Mouse (Mus musculus): ENCODE results near the gene Neurl1a. TPM values are rescaled to one million over a fixed set of nuclear protein-coding genes. Genes with fewer than 3 reads are reported as not detected.

The Neurl1a gene
- total RNA-seq, 2 experiments from 2014 or later, result 1.0 to 1.1 TPM

DNA sequence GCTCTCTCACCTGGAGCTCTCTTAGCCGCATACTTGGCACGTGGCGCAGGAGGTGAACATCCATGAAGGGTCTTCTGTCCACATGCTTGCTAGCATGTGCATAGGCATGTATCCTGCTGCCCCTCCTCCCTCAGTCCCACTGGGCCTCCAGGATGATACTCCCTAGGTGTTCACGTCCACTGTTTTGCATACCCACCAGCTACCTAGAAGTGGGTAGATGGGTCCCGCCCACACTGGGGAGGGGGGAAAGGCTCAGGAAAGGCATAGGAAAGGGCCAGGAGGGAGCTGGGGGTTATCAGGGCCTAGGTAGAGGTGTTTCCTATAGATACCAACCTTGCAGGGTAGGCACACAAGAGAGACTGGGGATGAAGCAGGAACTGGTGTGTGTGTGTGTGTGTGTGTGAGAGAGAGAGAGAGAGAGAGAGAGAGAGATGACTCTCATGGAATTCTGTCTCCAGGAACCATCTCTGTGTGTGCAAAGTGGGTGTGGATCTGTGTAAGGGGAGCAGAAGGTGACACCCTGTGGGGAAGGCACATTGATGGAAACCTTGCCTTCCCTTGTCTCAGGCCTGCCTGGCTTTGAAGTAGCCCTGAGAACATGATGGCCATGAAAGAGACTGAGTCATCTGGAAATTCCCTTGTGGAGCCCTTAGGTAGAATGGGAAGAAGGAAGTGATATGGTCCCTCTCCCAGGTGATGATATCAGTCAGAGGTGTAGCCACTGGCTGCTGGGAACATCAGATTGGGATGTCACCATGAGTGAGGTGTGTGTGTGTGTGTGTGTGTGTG, 53.7 kb downstream of the Neurl1a start:
- DNase-seq (ENCODE audit: low spot score), result no peak
- intact Hi-C loops (cut with DNase I), result no loop called here

DNA sequence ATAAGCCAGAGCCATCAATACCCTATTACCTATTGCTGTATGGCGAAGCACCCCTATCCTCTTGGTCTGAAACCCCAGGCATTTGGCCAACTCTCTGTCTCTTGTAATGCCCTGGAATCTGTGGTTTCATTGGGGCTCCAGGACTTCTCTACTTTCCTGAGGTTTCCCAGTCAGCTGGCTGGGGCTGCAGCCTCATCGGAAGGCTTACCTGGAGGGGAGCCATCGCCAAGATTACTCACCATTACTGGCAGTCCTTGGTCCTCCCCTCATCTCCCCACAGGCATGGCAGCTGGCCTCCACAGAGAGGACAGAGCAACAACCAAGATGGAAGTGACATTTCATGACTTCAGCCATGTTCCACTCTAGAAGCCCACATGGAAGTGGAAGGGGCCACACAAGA, 54.5 kb downstream of the Neurl1a start:
- intact Hi-C loops (cut with DNase I), result no loop called here
- DNase-seq (ENCODE audit: low spot score), result no peak

DNA sequence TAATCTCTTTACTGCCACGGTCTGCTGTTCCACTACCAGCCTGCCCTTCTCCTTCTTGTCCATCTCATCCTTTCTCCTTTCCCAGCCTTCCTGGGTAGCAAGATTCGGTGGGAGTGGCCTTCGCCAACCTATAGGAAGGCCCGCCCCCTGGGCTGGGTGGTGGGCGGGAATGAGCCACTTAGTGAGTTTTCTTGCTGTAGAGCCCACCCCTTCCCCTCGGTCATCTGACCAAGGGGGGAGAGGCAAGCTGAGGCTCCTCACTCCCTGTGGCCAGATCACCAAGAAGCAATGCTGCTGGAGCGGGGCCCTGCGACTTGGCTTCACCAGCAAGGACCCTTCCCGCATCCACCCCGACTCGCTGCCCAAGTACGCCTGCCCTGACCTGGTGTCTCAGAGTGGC, 61.5 kb downstream of the Neurl1a start:
- intact Hi-C loops (cut with DNase I), result no loop called here
- no peak for DNase-seq (ENCODE audit: low spot score)

DNA sequence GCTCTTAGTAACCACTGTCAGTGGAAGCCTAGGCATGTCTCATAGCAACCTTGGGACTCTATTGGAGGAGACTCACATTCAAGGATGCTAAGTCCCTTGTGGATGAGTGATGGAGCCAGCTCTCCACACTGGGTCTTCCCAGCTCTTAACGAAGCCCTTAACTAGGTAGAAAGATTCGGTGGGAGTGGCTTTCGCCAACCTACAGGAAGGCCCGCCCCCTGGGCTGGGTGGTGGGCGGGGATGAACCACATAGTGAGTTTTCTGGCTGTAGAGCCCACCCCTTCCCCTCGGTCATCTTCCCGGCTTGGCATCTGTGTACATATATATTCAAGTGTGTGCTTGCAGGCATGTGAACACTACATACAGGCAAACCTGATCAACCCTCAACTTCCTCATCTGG, 62.3 kb downstream of the Neurl1a start:
- no peak for DNase-seq (ENCODE audit: low spot score)
- intact Hi-C loops (cut with DNase I), result no loop called here

DNA sequence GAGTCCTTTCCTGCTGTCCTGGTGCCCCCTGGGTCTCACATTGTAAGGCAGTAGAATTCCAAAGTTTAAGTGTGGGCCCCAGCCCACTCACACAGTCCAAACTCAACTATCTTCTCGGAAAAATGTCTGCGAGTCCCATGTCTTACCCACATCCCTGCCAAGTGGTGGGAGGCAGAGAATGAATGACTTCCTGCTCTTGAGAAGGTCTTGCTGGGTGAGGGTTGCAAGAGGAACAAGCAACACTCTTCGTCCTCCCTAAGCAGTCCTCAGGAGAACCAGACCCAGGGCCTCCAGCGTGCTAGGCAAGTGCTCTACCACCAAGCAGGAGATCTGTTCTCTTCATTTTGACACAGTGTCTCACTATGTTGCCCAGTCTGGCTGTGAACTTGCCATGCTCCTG, 63.6 kb downstream of the Neurl1a start:
- intact Hi-C loops (cut with DNase I), result no loop called here
- DNase-seq (ENCODE audit: low spot score), result no peak

DNA sequence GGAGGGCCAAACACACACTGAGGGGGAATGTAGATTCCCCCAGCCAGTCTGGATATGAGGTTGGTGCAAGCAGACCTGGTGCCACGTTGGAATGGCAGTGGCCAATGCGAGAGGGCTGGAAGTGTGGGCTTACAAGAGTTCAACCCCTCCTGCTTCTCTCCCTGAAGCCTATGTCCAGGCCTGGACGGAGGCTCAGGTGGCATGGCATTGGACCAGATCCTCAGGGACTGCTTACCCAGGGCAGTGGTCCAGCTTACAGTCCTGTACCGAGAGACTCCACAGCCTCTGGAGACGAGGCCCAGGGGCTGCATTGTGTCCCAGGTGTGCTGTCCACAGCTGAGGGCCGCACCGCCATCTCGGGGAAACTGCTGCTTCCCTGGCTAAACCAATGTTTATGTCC, 66.9 kb downstream of the Neurl1a start:
- no peak for DNase-seq (ENCODE audit: low spot score)
- intact Hi-C loops (cut with DNase I), result no loop called here

DNA sequence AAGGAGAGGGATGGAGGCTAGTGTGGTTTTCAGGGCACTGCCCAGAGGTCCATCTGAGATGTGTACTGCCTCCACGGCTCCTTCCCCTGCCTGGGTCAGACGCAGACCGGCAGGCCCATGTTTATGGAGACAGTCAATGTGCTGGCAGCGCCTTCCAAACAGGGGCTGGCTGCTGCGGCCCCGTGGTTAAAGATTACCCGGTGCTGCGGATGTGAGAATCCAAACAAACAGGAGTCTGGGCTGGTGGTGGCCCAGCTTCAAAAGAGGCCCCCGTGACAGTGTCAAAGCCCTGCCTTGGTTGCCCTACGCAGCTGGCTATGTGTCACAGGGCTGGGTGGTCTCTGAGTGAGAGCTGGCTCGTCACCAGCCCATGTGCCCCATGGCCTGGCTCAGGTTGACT, 69.2 kb downstream of the Neurl1a start:
- no peak for DNase-seq (ENCODE audit: low spot score)
- intact Hi-C loops (cut with DNase I), result no loop called here

DNA sequence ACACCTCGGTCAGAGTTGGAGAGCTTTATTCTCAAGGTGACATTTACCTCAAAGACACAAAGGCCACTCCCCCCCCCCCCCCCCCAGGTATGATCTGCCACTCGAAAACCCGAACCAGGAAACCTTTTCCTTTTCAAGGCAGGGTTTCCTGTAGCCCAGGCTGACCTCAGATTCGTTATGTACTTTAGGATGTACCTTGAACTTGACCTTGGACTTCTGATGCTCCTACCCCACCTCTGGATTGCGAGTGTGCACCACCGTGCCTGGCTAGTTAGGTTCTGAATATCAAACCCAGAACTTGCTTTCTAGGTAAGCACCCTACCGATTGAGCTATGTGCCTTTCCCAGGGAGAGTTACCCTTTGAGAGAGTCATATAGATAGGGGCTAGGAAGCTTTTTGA, 69.7 kb downstream of the Neurl1a start:
- DNase-seq (ENCODE audit: low spot score), result no peak
- intact Hi-C loops (cut with DNase I), result no loop called here

DNA sequence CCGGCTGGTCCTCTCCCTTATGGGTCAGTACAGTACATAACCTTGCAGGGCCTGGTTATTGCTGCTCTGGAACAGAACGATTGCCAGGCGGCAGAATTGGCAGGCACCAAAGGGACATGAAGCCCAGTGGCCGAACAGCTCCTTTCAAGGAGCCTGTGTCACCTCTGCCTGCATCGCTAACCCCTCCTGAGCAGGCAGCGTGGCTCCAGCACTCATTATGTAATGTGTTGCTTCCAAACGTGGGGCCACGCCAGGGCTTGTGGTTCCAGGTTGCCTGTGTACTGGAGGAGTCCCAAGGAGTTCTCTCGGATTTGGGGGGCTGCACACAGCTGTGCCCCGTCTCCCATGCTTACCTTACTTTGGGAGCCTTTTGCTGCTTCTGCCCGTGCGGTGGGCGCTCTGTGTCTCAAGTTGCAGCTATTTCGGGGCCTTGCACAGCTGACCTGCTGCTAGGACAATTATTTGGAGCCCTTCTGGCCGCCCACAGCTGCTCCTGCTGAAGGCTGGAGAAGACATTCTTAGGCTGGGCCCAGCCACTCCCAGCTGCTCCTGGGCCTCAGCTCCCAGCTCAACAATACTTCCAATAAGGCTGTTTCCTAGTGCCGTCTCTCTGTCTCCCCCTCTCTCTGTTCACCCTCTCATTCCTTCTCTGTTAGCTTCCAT, 70.4 kb downstream of the Neurl1a start:
- no peak for DNase-seq (ENCODE audit: low spot score)
- intact Hi-C loops (cut with DNase I), result no loop called here

DNA sequence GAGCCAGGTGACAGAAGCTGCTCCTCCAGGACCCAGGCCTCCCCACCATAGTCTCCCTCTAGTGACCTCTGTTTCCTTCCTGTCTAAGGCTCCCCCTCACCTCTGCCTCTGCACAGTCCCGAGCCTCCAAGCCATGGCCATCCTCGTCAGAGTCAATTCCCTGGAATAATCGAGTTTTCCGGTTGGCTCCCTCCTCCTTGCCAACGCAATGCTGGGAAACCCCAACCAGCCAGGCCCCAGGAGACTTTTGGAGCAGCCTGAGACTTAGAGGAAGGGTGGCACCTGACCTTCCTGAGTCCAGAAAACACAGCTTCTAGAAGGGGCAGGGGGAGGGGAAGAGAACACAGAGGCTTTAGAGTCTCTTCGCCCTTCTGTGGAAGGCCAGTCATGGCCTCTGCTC, 72.3 kb downstream of the Neurl1a start:
- DNase-seq (ENCODE audit: low spot score), result no peak
- intact Hi-C loops (cut with DNase I), result no loop called here

DNA sequence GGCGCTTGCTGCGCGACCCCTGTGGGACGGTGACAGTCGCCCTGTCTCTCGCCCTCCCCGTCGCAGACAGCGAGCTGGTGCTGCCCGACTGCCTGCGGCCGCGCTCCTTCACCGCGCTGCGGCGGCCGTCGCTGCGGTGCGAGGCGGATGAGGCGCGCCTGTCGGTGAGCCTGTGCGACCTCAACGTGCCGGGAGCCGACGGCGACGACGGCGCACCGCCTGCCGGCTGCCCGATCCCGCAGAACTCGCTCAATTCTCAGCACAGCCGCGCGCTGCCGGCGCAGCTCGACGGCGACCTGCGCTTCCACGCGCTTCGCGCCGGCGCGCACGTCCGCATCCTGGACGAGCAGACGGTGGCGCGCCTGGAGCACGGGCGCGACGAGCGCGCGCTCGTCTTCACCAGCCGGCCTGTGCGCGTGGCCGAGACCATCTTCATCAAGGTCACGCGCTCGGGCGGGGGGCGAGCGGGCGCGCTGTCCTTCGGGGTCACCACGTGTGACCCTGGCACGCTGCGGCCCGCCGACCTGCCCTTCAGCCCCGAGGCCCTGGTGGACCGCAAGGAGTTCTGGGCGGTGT, 74.5 kb downstream of the Neurl1a start:
- intact Hi-C loops (cut with DNase I), result no loop called here
- no peak for DNase-seq (ENCODE audit: low spot score)

DNA sequence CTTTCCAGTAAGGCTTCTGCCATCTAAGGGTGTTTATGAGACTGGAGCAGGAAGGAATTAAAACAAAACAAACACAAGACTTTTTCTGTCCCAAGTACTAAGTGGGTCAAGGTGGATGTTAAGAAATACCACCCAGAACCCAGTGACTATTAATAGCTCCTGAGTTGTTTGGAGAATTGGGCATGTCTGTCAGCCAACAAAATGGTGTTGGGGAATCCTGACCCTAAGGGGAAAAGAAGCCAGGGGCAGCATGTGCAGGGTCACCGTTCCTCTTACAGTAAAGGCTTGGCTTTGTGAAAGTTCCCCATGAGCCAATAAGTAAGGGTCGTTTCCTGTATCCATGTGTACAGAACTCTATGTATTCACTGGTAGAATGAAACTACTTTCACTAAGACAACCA, 76.4 kb downstream of the Neurl1a start:
- DNase-seq (ENCODE audit: low spot score), result no peak
- intact Hi-C loops (cut with DNase I), result no loop called here

DNA sequence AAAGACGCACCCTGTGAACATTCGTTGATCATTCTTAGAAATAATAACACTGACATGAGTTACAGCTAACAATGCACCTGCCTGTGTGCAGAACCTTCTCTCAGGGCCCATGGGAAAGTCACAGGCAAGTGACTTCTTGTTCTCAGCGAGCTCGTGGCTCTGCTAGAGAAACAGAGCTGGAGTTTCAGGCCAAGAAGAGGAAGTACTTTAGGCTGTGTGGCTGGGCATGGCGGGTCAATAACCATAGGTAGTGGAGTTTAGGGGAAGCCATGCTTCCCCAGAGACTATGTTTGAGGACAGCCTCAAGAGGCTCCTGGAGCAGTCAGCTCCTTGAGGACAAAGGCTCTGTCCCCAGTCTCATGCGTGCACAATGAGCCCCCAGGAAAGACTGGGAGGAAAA, 77.3 kb downstream of the Neurl1a start:
- DNase-seq (ENCODE audit: low spot score), result no peak
- intact Hi-C loops (cut with DNase I), result no loop called here

DNA sequence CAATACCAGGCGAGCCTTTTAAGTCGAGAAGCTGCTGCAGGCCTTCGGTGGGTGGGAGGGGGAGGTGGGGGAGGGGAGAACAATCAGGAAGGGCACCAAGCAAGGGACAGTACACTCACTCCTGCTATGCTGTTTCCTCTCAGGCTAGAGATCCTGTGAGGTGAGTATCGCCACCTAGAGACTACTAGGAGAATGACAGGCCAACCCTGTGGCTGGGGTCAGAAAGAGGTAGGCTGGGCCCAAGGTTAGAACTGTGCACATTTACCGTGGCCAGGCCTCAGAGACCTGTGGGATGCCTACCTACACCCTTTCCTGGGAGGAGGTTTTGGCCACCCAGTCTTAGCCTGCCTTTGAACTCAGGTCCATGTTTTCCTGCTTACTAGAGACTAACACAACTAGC, 81.0 kb downstream of the Neurl1a start:
- intact Hi-C loops (cut with DNase I), result no loop called here
- DNase-seq (ENCODE audit: low spot score), result no peak

DNA sequence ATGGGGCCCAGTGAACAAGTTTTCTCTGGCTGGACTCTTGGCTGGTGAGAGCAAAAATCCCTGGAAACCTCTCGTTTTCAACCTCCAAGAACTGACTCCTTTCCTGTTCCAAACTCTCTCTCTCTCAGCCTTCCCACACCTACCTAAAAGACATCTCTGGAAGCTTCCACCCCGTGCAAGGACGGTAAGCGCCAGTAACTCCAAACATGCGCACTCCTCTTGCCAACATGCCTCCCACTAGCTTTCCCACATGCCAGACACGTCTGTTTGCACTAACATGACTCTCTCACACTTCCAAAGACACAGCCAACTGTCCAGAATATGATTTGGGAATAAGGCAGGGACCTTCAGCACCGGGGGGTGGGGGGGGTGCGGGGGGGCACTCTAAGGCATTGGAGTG, 82.6 kb downstream of the Neurl1a start:
- intact Hi-C loops (cut with DNase I), result loop anchor here (5.0 to 10.0 kb wide), 2 partner anchors 84 to 244 kb away; partner anchors contain the start of gene Neurl1a
- DNase-seq (ENCODE audit: low spot score), result no peak

DNA sequence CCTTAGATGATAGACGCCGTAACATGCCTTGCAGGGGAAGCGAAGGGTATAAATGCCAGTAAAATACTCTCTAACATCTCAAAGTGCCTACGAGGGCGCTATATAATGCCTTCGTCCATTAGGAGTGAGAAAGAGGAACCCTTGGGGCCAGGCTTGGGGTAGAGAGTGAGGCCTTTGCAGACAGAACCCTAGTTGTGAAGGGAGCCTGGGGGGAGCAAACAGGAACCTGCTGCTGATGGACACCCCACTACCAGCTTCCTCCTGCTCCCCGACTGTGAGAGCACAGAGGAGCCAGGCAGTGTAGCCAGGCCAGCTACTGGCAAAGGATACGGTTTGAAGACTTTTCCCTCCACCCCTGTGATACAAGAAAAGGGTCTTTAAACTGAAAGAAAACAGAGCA, 85.0 kb downstream of the Neurl1a start:
- DNase-seq (ENCODE audit: low spot score), result no peak

DNA sequence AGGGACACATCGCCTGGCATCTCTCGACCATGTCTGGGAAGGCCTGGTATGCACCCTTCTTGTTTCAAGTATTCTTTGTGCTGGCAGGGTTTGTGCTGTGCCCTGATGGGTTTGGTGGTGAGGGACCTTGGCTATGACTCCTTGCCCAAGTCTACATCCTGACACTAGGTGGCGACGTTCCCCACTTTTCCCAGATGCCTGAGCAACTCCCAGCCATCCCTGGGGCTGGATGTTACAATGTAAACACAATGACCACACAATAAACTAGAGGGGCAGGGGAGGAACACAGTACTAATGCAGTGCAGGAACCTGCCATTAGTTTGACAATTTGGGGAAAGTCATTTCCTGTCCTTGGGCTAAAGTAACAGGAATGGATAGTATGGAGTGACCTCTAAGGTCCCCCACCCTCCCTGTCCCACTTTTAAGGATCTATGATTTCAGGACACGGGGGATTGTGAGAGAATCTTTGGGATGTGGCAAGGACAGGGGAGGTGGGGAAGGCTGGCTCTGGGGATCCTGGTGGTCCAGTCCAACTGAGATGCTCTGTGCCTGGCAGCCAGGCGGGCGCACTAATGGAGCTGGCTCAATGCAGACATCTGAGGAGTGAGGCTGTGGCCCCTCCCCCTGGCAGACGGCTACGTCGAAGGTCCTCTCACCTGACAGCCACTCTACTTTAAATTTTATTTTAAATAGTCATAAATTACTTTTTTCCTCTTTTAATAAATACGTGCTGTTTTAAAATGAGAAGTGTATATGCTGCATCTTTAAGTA, 85.9 kb downstream of the Neurl1a start:
- intact Hi-C loops (cut with DNase I), result loop anchor here (1.0 to 10.0 kb wide), 3 partner anchors 74 to 240 kb away; partner anchors contain the start of gene Neurl1a
- peak; percentile 30 for DNase-seq (ENCODE audit: low spot score)

More for the DNA sequence above, 85.0 kb downstream of the Neurl1a start:
- intact Hi-C loops (cut with DNase I), result loop anchor here (1.0 to 10.0 kb wide), 3 partner anchors 75 to 241 kb away; partner anchors contain the start of gene Neurl1a

DNA sequence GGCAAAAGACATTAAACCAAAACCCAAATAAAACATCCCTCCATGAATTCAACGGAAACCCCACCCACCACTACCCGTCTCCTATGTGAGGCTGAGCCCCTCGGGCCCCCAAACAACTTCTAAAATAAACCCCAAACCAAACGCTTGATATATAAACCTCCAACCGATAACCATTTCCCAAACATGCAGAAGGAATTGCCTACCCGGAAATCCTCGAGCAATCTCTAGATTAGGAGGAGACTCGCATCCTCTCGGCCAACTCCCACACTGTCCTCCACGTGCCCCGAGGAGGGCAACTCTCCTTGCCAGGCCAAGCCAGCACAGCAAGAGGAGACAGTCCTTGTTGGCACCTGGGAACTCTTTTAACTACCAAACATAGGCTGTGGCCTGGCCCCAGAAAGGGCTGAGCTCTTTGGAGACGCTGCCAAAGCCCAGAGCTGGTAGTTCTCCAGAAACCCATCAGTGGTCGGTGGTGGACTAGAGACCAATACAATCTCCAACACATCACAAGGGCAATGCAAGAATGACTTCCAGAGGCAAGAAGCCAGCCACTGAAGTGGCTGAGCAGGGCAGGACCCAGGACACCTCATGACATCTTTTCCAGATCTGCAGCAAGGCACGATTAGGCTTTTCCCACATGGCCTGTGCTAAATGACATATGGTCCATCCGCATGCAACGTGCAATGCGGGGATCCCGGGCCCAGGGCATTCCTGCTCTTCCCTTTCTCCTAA, 87.6 kb downstream of the Neurl1a start:
- DNase-seq (ENCODE audit: low spot score), result no peak
- intact Hi-C loops (cut with DNase I), result loop anchor here (10.0 kb wide), 1 partner anchor 239 kb away; no protein-coding TSS in a partner anchor

DNA sequence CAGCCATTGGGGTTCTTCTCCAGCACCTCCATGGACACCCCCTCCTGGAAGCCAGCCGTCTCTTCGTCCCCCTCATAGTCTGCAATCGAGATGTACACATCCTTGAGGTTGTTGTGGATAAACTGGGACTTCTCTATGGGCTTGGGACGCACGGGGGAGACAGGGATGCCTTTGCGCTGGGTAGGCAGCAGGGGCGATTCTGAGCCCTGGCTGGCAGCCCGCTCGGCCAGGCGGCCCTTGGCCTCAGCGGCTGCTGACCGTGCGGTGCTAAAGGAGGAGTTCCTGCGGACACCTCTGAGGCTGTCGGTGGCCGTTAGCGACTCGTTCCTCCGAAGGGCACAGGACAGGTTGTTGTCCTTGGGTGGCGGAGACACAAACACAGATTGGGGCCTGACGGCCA, 88.4 kb downstream of the Neurl1a start:
- no peak for DNase-seq (ENCODE audit: low spot score)
- intact Hi-C loops (cut with DNase I), result loop anchor here (10.0 kb wide), 1 partner anchor 238 kb away; no protein-coding TSS in a partner anchor

DNA sequence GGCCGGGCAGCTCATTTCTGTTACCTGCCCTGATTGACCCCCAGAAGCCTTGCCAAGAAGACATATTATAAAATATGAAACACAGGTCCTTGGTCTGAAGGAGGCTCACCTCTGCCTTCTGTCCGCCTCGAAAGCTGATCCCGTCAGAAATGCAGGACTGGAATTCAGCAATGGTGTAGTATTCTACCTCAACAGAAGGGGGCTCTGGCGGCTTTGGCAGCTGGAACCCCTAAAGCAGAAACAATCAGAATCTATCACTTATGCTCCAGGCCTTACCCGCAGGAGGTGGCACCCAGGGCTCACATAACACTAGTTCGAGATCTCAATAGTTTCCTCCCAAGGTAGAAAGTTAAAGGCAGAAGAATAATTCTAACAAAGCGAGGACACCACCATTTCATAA, 91.1 kb downstream of the Neurl1a start:
- intact Hi-C loops (cut with DNase I), result loop anchor here (10.0 kb wide), 1 partner anchor 235 kb away; no protein-coding TSS in a partner anchor
- DNase-seq (ENCODE audit: low spot score), result no peak

All from heart, postnatal 25 days (tissue).